Mouse (Mus musculus) kidney, postnatal 14 days (tissue): ENCODE measurements around the gene Ly6g6e.

ENCODE experiments used
- DNase-seq: peaks from one replicate; pipeline ENCODE4 v3.0.0; 2022; ENCODE audit warnings: mixed read lengths

The Ly6g6e gene

GRCm38 (mm10) chr17:35050126-35050750 is 26.5 kb upstream of the Ly6g6e start:
- DNase-seq, result peak; percentile 87

- peak; percentile 89 for DNase-seq
These were observed 25.3 kb upstream of the Ly6g6e start for GRCm38 (mm10) chr17:35051156-35052086.

GRCm38 (mm10) chr17:35052271-35052798 is 24.4 kb upstream of the Ly6g6e start:
- no peak for DNase-seq

GRCm38 (mm10) chr17:35055691-35056495 is 20.8 kb upstream of the Ly6g6e start:
- DNase-seq, result peak; percentile 44

GRCm38 (mm10) chr17:35057090-35057489 is 19.6 kb upstream of the Ly6g6e start:
- no peak for DNase-seq

- no peak for DNase-seq
These were observed 18.4 kb upstream of the Ly6g6e start for GRCm38 (mm10) chr17:35058316-35058715.

- peak; percentile 95 for DNase-seq
These were observed 17.5 kb upstream of the Ly6g6e start, which contains the start of gene Ddah2 for GRCm38 (mm10) chr17:35058911-35059892. Gene Ddah2, plus strand, starts transcription at chr17:35059035.

GRCm38 (mm10) chr17:35060071-35060470 is 16.6 kb upstream of the Ly6g6e start:
- no peak for DNase-seq

GRCm38 (mm10) chr17:35060737-35061297 is 15.9 kb upstream of the Ly6g6e start:
- peak; percentile 42 for DNase-seq

- no peak for DNase-seq
These were observed 15.4 kb upstream of the Ly6g6e start for GRCm38 (mm10) chr17:35061299-35061698.

- no peak for DNase-seq
These were observed 13.2 kb upstream of the Ly6g6e start for GRCm38 (mm10) chr17:35063466-35063865.

GRCm38 (mm10) chr17:35064378-35064877 is 12.3 kb upstream of the Ly6g6e start:
- DNase-seq, result peak; percentile 20

- DNase-seq, result peak; percentile 84
These were observed 11.5 kb upstream of the Ly6g6e start, which contains the start of gene Ly6g6c for GRCm38 (mm10) chr17:35064951-35065947. Gene Ly6g6c, plus strand, starts transcription at chr17:35065388.

- DNase-seq, result no peak
These were observed 10.6 kb upstream of the Ly6g6e start, which contains the start of gene Mpig6b for GRCm38 (mm10) chr17:35066084-35066483. Gene Mpig6b, minus strand, starts transcription at chr17:35066184.

- no peak for DNase-seq
These were observed 8.3 kb upstream of the Ly6g6e start for GRCm38 (mm10) chr17:35068213-35068914.

- DNase-seq, result no peak
These were observed 6.0 kb upstream of the Ly6g6e start for GRCm38 (mm10) chr17:35070556-35071229.

GRCm38 (mm10) chr17:35071454-35071853 is 5.2 kb upstream of the Ly6g6e start:
- DNase-seq, result no peak

- DNase-seq, result no peak
These were observed 2.6 kb upstream of the Ly6g6e start for GRCm38 (mm10) chr17:35074097-35074496.
